8 mouse cellular contexts compared by ENCODE assay signal in the genomic region with DNA sequence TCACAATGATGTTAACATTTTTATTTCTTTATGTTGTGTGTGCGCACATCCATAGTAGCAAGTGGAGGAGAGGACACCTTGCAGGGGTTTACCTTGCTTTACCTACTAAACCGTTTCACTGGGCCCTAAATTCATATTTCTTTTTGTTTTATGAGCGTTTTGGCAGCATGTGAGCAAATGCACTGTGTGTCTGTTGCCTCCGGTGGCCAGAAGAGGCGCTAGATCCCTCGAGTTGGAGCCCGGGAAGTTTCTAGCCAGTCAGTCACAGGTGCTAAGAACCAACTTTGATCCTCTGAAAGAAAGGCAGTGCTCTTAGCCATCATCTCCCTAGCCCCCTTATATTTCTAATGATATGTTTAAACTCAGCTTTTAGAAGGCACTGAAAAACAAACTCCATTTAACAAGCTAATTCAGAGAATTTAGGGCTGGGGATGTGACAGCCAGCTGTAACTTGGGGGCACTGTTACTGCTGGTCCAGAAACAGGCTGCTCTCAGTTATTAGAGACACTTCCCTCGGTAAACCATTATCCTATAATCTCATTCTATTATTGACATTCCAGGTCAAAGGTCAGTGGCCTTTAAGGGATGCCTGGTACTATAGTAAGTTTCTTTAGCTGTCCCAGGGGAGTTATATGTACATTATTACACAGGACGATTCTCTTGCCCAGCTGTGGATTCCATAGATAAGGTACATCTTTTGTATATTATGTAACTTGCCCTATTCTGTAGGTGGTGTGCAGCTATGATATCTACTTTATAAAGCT. TPM values are rescaled to one million over a fixed set of nuclear protein-coding genes. Genes with fewer than 3 reads are reported as not detected.
DNase-seq lines count a peak whose midpoint lies in the region; ATAC-seq lines count a peak whose summit lies in the region.

No protein-coding gene starts in this region.

- no peaks in the 10 kb centered on the region for H3K27me3 ChIP-seq in erythroblast, embryonic 14.5 days (ENCODE audit: control insufficient read depth)
- no peaks in the 10 kb centered on the region for H3K27me3 ChIP-seq in forebrain, embryonic 12.5 days

- H3K4me3 ChIP-seq in erythroblast, embryonic 14.5 days (replicated peaks) = peak overlapping the region; percentile 79
- H3K4me3 ChIP-seq in forebrain, embryonic 12.5 days (replicated peaks) = no peak overlapping the region

- peaks cover 79% of the 10 kb centered on the region for H3K4me1 ChIP-seq in erythroblast, embryonic 14.5 days (ENCODE audit: control insufficient read depth)
- H3K4me1 ChIP-seq in forebrain, embryonic 12.5 days = peaks cover 26% of the 10 kb centered on the region

- WGBS in forebrain, embryonic 12.5 days = 30% methylated on average over 9 of the region's 9 CpGs

- H3K27ac ChIP-seq in forebrain, embryonic 12.5 days = peak overlapping the region; percentile 99

- H3K36me3 ChIP-seq in erythroblast, embryonic 14.5 days (ENCODE audit: control insufficient read depth) = peaks cover 31% of the 10 kb centered on the region
- H3K36me3 ChIP-seq in forebrain, embryonic 12.5 days (replicated peaks) = peaks cover 12% of the 10 kb centered on the region

- H3K9me3 ChIP-seq in erythroblast, embryonic 14.5 days (ENCODE audit: control insufficient read depth, low read length) = no peaks in the 10 kb centered on the region
- no peaks in the 10 kb centered on the region for H3K9me3 ChIP-seq in forebrain, embryonic 12.5 days

- no peak overlapping the region for H3K9ac ChIP-seq in forebrain, embryonic 12.5 days

- H3K4me2 ChIP-seq in forebrain, embryonic 12.5 days = peak overlapping the region; percentile 56

- peak; percentile 77 for DNase-seq in ZHBTc4 (ENCODE audit: low read depth, low spot score)
- peak; percentile 60 for DNase-seq in kidney, adult 9 months
- peak; percentile 44 for DNase-seq in lung, postnatal 25 days (ENCODE audit: low spot score)
- peak; percentile 72 to 82 for DNase-seq in spleen, postnatal 4 days (ENCODE audit: low spot score in 2 of 2)
- no peak for DNase-seq in layer of hippocampus, adult 9-11 months

- ATAC-seq in erythroblast, adult 5-6 weeks (replicated peaks; ENCODE audit: low FRiP score, poor library complexity, severe bottlenecking) = no peak
- ATAC-seq in forebrain, embryonic 12.5 days (ENCODE audit: low FRiP score) = no peak

RNA-seq across cellular contexts. Expression of a gene that starts 1.4 kb away (rescaled TPM):
- polyA plus RNA-seq in erythroblast, embryonic 14.5 days (2012) = 5.0 and 6.6 TPM in 2 replicates
- 145 and 154 TPM in 2 replicates for total RNA-seq in erythroblast, adult 5-6 weeks (2015; ENCODE audit: low replicate concordance)
- total RNA-seq in erythroblast, adult 5-6 weeks (2017; ENCODE audit: low replicate concordance) = 264 and 277 TPM in 2 replicates
- 65.0 and 72.4 TPM in 2 replicates for polyA plus RNA-seq in forebrain, embryonic 12.5 days (2016; fragmentation: Nextera tagmentation; extraction: Ambion mirVana)

RNA-seq across cellular contexts. Expression of a gene that starts 6.5 kb away (rescaled TPM):
- polyA plus RNA-seq in erythroblast, embryonic 14.5 days (2012) = 0.68 and 1.4 TPM in 2 replicates
- total RNA-seq in erythroblast, adult 5-6 weeks (2015; ENCODE audit: low replicate concordance) = 4.6 and 24.7 TPM in 2 replicates
- total RNA-seq in erythroblast, adult 5-6 weeks (2017; ENCODE audit: low replicate concordance) = 16.6 and 16.9 TPM in 2 replicates
- polyA plus RNA-seq in forebrain, embryonic 12.5 days (2016; fragmentation: Nextera tagmentation; extraction: Ambion mirVana) = 33.3 and 34.0 TPM in 2 replicates

RNA-seq across cellular contexts. Expression of a gene that starts 24.1 kb away (rescaled TPM):
- 1.4 and 2.0 TPM in 2 replicates for polyA plus RNA-seq in erythroblast, embryonic 14.5 days (2012)
- 6.1 and 13.4 TPM in 2 replicates for total RNA-seq in erythroblast, adult 5-6 weeks (2015; ENCODE audit: low replicate concordance)
- 7.1 and 7.2 TPM in 2 replicates for total RNA-seq in erythroblast, adult 5-6 weeks (2017; ENCODE audit: low replicate concordance)
- polyA plus RNA-seq in forebrain, embryonic 12.5 days (2016; fragmentation: Nextera tagmentation; extraction: Ambion mirVana) = 13.0 and 13.8 TPM in 2 replicates

RNA-seq across cellular contexts. Expression of a gene that starts 31.1 kb away (rescaled TPM):
- 1.2 and 1.4 TPM in 2 replicates for polyA plus RNA-seq in erythroblast, embryonic 14.5 days (2012)
- 0.77 and 1.0 TPM in 2 replicates for total RNA-seq in erythroblast, adult 5-6 weeks (2015; ENCODE audit: low replicate concordance)
- 2.6 TPM in 2 replicates for total RNA-seq in erythroblast, adult 5-6 weeks (2017; ENCODE audit: low replicate concordance)
- 16.1 and 19.7 TPM in 2 replicates for polyA plus RNA-seq in forebrain, embryonic 12.5 days (2016; fragmentation: Nextera tagmentation; extraction: Ambion mirVana)

RNA-seq across cellular contexts. Expression of a gene that starts 31.4 kb away (rescaled TPM):
- 0.50 and 0.58 TPM in 2 replicates for polyA plus RNA-seq in erythroblast, embryonic 14.5 days (2012)
- 0.84 and 6.9 TPM in 2 replicates for total RNA-seq in erythroblast, adult 5-6 weeks (2015; ENCODE audit: low replicate concordance)
- total RNA-seq in erythroblast, adult 5-6 weeks (2017; ENCODE audit: low replicate concordance) = 0.51 and 3.9 TPM in 2 replicates
- polyA plus RNA-seq in forebrain, embryonic 12.5 days (2016; fragmentation: Nextera tagmentation; extraction: Ambion mirVana) = 7.9 and 8.4 TPM in 2 replicates

Comparison
In these comparisons a context has a peak if more than half of its experiments do, and no peak if none do; other contexts are left out.
1. RNA of a gene that starts 6.5 kb away (polyA plus RNA-seq): 33.3 to 34.0 TPM in forebrain, embryonic 12.5 days; 0.68 to 1.4 TPM in erythroblast, embryonic 14.5 days; every median in the first group is over 10 times any median in the second.